ENCODE assay signal across 51 mouse cellular contexts in genomic region chr2:24152861-24153260, GRCm38 (mm10). TPM values are rescaled to one million over a fixed set of nuclear protein-coding genes. Genes with fewer than 3 reads are reported as not detected.
"Had no signal": no experiment of that assay in that cellular context is flagged by ENCODE, and none has a peak within 500 bp of the region (broad histone marks: within the 10 kb centered on the region; RNA-seq: fewer than 3 reads in every experiment).

TSS of gene Il1f8 (plus strand) at chr2:24153161.

- H3K27ac ChIP-seq: heart, embryonic 13.5 days; heart, embryonic 15.5 days; hindbrain, embryonic 10.5 days; hindbrain, embryonic 12.5 days; hindbrain, embryonic 13.5 days; hindbrain, embryonic 14.5 days; hindbrain, embryonic 15.5 days; hindbrain, postnatal 0 days; intestine, embryonic 15.5 days; kidney, embryonic 15.5 days; kidney, postnatal 0 days; layer of hippocampus, adult 2 months; left cerebral cortex, adult 2 months had no signal

- H3K27me3 ChIP-seq: heart, embryonic 12.5 days; heart, embryonic 13.5 days; heart, embryonic 15.5 days; hindbrain, embryonic 12.5 days; hindbrain, embryonic 13.5 days; hindbrain, embryonic 15.5 days; intestine, embryonic 15.5 days; kidney, embryonic 15.5 days had no signal

- H3K4me1 ChIP-seq: heart, embryonic 12.5 days; heart, embryonic 13.5 days; heart, embryonic 15.5 days; hindbrain, embryonic 10.5 days; hindbrain, embryonic 12.5 days; hindbrain, embryonic 13.5 days; hindbrain, embryonic 15.5 days; intestine, embryonic 15.5 days; kidney, embryonic 15.5 days had no signal

- H3K4me3 ChIP-seq: heart, embryonic 12.5 days; heart, embryonic 13.5 days; heart, embryonic 15.5 days; hindbrain, embryonic 10.5 days; hindbrain, embryonic 12.5 days; hindbrain, embryonic 13.5 days; hindbrain, embryonic 15.5 days; intestine, embryonic 15.5 days; kidney, embryonic 15.5 days; layer of hippocampus, adult 2 months; left cerebral cortex, adult 2 months had no signal

- H3K4me2 ChIP-seq: heart, embryonic 12.5 days; heart, embryonic 13.5 days; heart, embryonic 15.5 days; hindbrain, embryonic 12.5 days; hindbrain, embryonic 13.5 days; hindbrain, embryonic 14.5 days; hindbrain, embryonic 15.5 days; intestine, embryonic 15.5 days; kidney, embryonic 15.5 days had no signal

- H3K9me3 ChIP-seq: heart, embryonic 12.5 days; heart, embryonic 13.5 days; heart, embryonic 15.5 days; hindbrain, embryonic 10.5 days; hindbrain, embryonic 12.5 days; hindbrain, embryonic 13.5 days; hindbrain, embryonic 15.5 days; intestine, embryonic 15.5 days; kidney, embryonic 15.5 days had no signal

- ATAC-seq: hindbrain, embryonic 16.5 days; hindbrain, postnatal 0 days; inflammation-experienced regulatory T-cells, adult 6 months; intestine, embryonic 15.5 days; intestine, embryonic 16.5 days; intestine, postnatal 0 days had no signal

- H3K36me3 ChIP-seq: heart, embryonic 12.5 days; heart, embryonic 13.5 days; heart, embryonic 15.5 days; hindbrain, embryonic 10.5 days; hindbrain, embryonic 12.5 days; hindbrain, embryonic 13.5 days; hindbrain, embryonic 15.5 days; intestine, embryonic 15.5 days; kidney, embryonic 15.5 days had no signal

- H3K9ac ChIP-seq: heart, embryonic 12.5 days; heart, embryonic 13.5 days; heart, embryonic 15.5 days; hindbrain, embryonic 12.5 days; hindbrain, embryonic 13.5 days; hindbrain, embryonic 14.5 days; hindbrain, embryonic 15.5 days; intestine, embryonic 15.5 days; kidney, embryonic 15.5 days had no signal

- DNase-seq: heart, postnatal 10 days; heart, postnatal 14 days; heart, postnatal 36 days; heart, postnatal 4 days; kidney, adult 11 months; kidney, adult 18-20 months; kidney, adult 2 months; kidney, adult 8-10 months; kidney, adult 9 months; kidney, postnatal 10 days; kidney, postnatal 14 days; kidney, postnatal 25 days; kidney, postnatal 36 days; kidney, postnatal 4 days; layer of hippocampus, adult 9-11 months; layer of hippocampus, postnatal 36 days had no signal

RNA-seq across cellular contexts. Expression of gene Il1f8, which starts in this region (rescaled TPM):
- total RNA-seq: heart, postnatal 10 days; heart, postnatal 14 days; heart, postnatal 25 days; heart, postnatal 36 days; heart, postnatal 4 days; hematopoietic stem cell, adult 5-6 weeks; hindbrain, postnatal 0 days; layer of hippocampus, adult 18-20 months; layer of hippocampus, adult 2 months; layer of hippocampus, adult 8-10 months; layer of hippocampus, postnatal 10 days; layer of hippocampus, postnatal 14 days; layer of hippocampus, postnatal 25 days; layer of hippocampus, postnatal 36 days; left cerebral cortex, adult 18-20 months; left cerebral cortex, adult 2 months; left cerebral cortex, adult 8-10 months had no signal
- polyA plus RNA-seq: heart, embryonic 12.5 days; heart, embryonic 13.5 days; heart, embryonic 14.5 days; heart, embryonic 15.5 days; heart, embryonic 16.5 days; heart, postnatal 0 days; hindbrain, embryonic 10.5 days; hindbrain, embryonic 11.5 days; hindbrain, embryonic 12.5 days; hindbrain, embryonic 13.5 days; hindbrain, embryonic 14.5 days; hindbrain, embryonic 15.5 days; hindbrain, embryonic 16.5 days; hindbrain, postnatal 0 days; inflammation-experienced regulatory T-cells, adult 6 months; intestine, embryonic 14.5 days; intestine, embryonic 15.5 days; intestine, embryonic 16.5 days; intestine, postnatal 0 days; kidney, adult 2 months; kidney, embryonic 14.5 days; kidney, embryonic 15.5 days; kidney, embryonic 16.5 days; kidney, postnatal 0 days; large intestine, adult 2 months had no signal
